Mouse (Mus musculus): Measurements from ENCODE around the gene Ppox. TPM values are rescaled to one million over a fixed set of nuclear protein-coding genes. Genes with fewer than 3 reads are reported as not detected.

Ppox gene
- polyA plus RNA-seq, 1 experiment, result 9.0 TPM

DNA sequence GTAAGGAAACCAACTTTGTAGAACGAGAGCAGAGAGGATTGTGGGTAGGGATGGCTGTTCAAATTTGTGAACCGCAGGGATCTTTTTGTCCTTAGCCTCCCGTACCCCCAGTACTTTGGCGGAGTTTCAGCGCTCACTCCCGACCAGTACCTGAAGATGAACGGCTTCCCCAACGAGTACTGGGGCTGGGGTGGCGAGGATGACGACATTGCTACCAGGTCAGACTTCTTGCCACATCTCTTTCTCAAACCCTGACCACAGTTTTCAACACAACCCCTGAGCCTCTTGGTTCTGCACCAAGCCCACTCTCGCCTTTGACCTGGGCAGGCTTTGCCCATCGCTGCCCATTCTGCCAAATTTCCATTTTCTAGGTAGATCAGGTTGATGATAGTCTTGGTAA lies 6.8 kb downstream of the Ppox start:
- H3K79me3 ChIP-seq (ENCODE audit: low read depth), result no peaks in the 10 kb centered on the region
- no peaks in the 10 kb centered on the region for H3K27me3 ChIP-seq (ENCODE audit: control insufficient read depth, insufficient read depth, insufficient read length)

DNA sequence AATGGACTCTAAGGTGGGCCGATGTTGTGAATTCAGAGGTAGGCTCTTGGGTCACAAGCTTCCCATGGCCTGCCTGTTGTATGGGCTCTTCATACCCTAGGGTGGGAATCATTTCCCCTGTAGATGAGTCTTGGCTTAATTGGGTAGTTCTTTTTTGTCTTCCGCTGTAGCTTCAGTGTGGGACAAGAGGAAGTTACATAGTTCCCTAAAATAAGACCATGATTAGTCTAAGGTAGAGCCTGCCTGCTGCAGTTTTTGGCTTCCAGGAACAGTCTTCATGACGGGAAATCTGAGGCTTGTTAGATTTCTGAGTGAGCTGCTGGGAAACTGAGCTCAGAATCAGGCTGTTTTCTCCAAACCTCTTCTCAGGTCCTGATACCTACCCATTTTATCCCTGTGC lies 8.9 kb downstream of the Ppox start:
- Histone ChIP-seq H3K79me2 (ENCODE audit: control insufficient read depth, insufficient read depth) (peaks cover 14% of the 10 kb centered on the region), H3K4me3 (ENCODE audit: insufficient read depth, poor library complexity, severe bottlenecking) (no peak overlapping the region), H3K27me3 (ENCODE audit: control insufficient read depth, insufficient read depth, insufficient read length) (no peaks in the 10 kb centered on the region), H3ac (ENCODE audit: control insufficient read depth, insufficient read length, low read depth) (no peak overlapping the region), H3K79me3 (ENCODE audit: low read depth) (no peaks in the 10 kb centered on the region), H3K36me3 (ENCODE audit: control insufficient read depth, insufficient read depth) (peaks cover 27% of the 10 kb centered on the region)
- no peak for TF ChIP-seq USF1 (IDR thresholded peaks at IDR 0.05; ENCODE audit: low read depth)
- TF ChIP-seq MYOD1 (IDR thresholded peaks at IDR 0.05; ENCODE audit: control insufficient read depth, insufficient read length, low read depth), result no peak
- TF ChIP-seq MAX (IDR thresholded peaks at IDR 0.05), result no peak
- TF ChIP-seq MYOG (IDR thresholded peaks at IDR 0.05; ENCODE audit: control insufficient read depth, extremely low read depth, insufficient read length), result no peak
- no peak for TF ChIP-seq CEBPB (IDR thresholded peaks at IDR 0.05; ENCODE audit: low read depth)
- TF ChIP-seq CTCF (IDR thresholded peaks at IDR 0.05; ENCODE audit: control insufficient read depth, insufficient read depth, insufficient read length), result no peak
- no peak for TF ChIP-seq FOSL1 (IDR thresholded peaks at IDR 0.05; ENCODE audit: insufficient read depth, low read length, poor library complexity, severe bottlenecking)

More for the DNA sequence above, 6.8 kb downstream of the Ppox start:
- no peak for TF ChIP-seq MYOD1 (IDR thresholded peaks at IDR 0.05; ENCODE audit: control insufficient read depth, insufficient read length, low read depth)
- TF ChIP-seq MAX (IDR thresholded peaks at IDR 0.05), result no peak
- no peak for TF ChIP-seq MYOG (IDR thresholded peaks at IDR 0.05; ENCODE audit: control insufficient read depth, extremely low read depth, insufficient read length)
- Histone ChIP-seq H3K79me2 (ENCODE audit: control insufficient read depth, insufficient read depth) (peaks cover 14% of the 10 kb centered on the region), H3K4me3 (ENCODE audit: insufficient read depth, poor library complexity, severe bottlenecking) (no peak overlapping the region), H3K36me3 (ENCODE audit: control insufficient read depth, insufficient read depth) (peaks cover 33% of the 10 kb centered on the region), H3ac (ENCODE audit: control insufficient read depth, insufficient read length, low read depth) (no peak overlapping the region)

DNA sequence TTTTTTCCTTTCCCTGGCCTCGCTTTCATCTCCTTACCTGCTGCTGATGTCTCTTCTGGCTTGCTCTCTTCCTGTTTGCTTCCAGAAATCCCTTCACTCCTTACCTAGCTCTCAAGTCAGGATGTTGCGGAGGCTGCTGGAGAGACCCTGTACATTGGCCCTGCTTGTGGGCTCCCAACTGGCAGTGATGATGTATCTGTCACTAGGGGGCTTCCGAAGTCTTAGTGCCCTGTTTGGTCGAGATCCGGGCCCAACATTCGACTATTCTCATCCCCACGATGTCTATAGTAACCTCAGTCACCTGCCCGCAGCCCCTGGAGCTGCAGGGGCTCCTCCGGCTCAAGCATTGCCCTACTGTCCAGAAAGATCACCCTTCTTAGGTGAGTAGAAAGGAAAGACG lies 9.4 kb downstream of the Ppox start:
- H3K4me3 ChIP-seq (ENCODE audit: insufficient read depth, poor library complexity, severe bottlenecking), result no peak overlapping the region
- peaks cover 24% of the 10 kb centered on the region for H3K36me3 ChIP-seq (ENCODE audit: control insufficient read depth, insufficient read depth)
- no peaks in the 10 kb centered on the region for H3K27me3 ChIP-seq (ENCODE audit: control insufficient read depth, insufficient read depth, insufficient read length)
- no peak overlapping the region for H3ac ChIP-seq (ENCODE audit: control insufficient read depth, insufficient read length, low read depth)
- no peak for TF ChIP-seq CEBPB (IDR thresholded peaks at IDR 0.05; ENCODE audit: low read depth)
- H3K79me2 ChIP-seq (ENCODE audit: control insufficient read depth, insufficient read depth), result peaks cover 14% of the 10 kb centered on the region
- no peaks in the 10 kb centered on the region for H3K79me3 ChIP-seq (ENCODE audit: low read depth)

DNA sequence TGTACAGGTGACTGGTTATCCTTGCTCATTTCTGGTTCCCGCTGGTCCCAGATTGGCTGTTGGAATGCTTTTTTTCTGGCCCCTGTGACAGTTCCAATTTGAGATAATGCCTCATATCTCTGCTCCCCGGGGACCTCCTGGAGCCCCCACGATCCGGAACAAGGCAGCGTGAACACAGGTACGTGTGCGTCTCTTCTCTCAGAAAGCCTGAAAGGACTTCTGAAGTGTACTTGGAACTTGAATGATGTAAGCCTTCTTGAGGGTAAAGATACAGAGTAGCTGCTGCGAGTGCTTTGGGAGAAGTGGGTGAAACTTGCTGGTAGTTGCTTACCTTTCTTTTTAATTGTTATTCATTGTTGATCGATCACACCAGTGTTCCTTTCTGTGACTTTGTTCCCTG lies 9.8 kb downstream of the Ppox start:
- Histone ChIP-seq H3K79me2 (ENCODE audit: control insufficient read depth, insufficient read depth) (peaks cover 14% of the 10 kb centered on the region), H3K79me3 (ENCODE audit: low read depth) (no peaks in the 10 kb centered on the region), H3ac (ENCODE audit: control insufficient read depth, insufficient read length, low read depth) (no peak overlapping the region), H3K27me3 (ENCODE audit: control insufficient read depth, insufficient read depth, insufficient read length) (no peaks in the 10 kb centered on the region), H3K36me3 (ENCODE audit: control insufficient read depth, insufficient read depth) (peaks cover 20% of the 10 kb centered on the region), H3K4me3 (ENCODE audit: insufficient read depth, poor library complexity, severe bottlenecking) (peak overlapping the region; percentile 98)
- TF ChIP-seq MYOG (IDR thresholded peaks at IDR 0.05; ENCODE audit: control insufficient read depth, extremely low read depth, insufficient read length) (no peak), USF1 (IDR thresholded peaks at IDR 0.05; ENCODE audit: low read depth) (no peak), MYOD1 (IDR thresholded peaks at IDR 0.05; ENCODE audit: control insufficient read depth, insufficient read length, low read depth) (no peak), CEBPB (IDR thresholded peaks at IDR 0.05; ENCODE audit: low read depth) (no peak), MAX (IDR thresholded peaks at IDR 0.05) (no peak)

DNA sequence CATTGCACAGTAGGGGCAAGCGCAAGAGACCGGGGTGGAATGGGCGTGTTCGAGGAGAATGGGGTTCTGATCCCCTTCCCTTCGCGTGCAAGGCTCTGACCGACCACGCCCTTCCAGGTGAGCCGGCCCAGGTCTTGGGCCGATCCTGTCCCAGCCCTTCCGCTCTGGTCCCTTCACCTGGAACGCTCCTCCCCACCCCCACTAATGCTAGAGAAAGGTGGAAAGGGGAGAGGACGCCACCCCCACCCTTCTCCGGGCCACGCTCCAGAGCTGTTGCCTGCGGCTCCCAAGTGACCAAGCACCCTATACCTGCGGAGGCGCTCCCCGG lies 10.4 kb downstream of the Ppox start:
- peak overlapping the region; percentile 98 for H3K4me3 ChIP-seq (ENCODE audit: insufficient read depth, poor library complexity, severe bottlenecking)
- no peaks in the 10 kb centered on the region for H3K27me3 ChIP-seq (ENCODE audit: control insufficient read depth, insufficient read depth, insufficient read length)
- no peaks in the 10 kb centered on the region for H3K79me3 ChIP-seq (ENCODE audit: low read depth)
- peaks cover 14% of the 10 kb centered on the region for H3K79me2 ChIP-seq (ENCODE audit: control insufficient read depth, insufficient read depth)
- H3ac ChIP-seq (ENCODE audit: control insufficient read depth, insufficient read length, low read depth), result peak overlapping the region; percentile 89
- H3K36me3 ChIP-seq (ENCODE audit: control insufficient read depth, insufficient read depth), result peaks cover 16% of the 10 kb centered on the region
- TF ChIP-seq CEBPB (IDR thresholded peaks at IDR 0.05; ENCODE audit: low read depth) (no peak), MYOG (IDR thresholded peaks at IDR 0.05; ENCODE audit: control insufficient read depth, extremely low read depth, insufficient read length) (no peak), FOSL1 (IDR thresholded peaks at IDR 0.05; ENCODE audit: insufficient read depth, low read length, poor library complexity, severe bottlenecking) (no peak), USF1 (IDR thresholded peaks at IDR 0.05; ENCODE audit: low read depth) (no peak), MYOD1 (IDR thresholded peaks at IDR 0.05; ENCODE audit: control insufficient read depth, insufficient read length, low read depth) (no peak), MAX (IDR thresholded peaks at IDR 0.05) (no peak), CTCF (IDR thresholded peaks at IDR 0.05; ENCODE audit: control insufficient read depth, insufficient read depth, insufficient read length) (no peak)

DNA sequence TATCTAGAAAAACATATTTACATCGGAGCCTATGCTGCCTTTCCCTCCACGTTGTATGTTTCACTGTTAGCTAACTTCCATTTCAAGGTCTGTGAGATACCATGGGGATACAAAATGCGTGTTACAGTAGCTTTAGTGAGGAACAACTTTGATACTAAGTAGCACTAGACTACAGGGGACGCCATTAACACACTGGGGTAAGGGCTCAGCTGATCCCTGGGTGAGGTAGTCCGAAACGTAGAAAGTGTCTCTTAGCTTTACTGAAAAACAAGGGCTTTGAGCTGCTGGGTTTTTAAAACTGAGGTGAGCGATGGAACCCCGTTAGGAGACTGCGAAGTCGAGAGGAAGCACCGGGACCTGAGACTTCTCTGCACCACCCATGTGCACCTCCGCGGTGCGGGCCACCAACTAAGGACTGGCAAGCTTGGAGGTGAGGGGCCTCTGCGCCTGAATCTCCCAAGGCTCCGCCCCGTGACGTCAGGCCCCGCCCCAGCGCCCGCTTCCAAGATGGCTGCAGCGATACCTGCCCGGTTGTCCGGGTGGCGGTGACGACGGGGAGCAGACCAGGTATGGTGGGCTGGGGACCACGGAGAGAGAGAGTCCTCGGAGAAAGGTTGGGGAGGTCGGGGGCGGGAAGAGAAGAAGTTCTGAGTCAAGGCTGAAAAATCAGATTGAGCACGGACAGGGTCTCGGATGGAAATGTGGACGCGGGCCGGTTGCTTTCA lies 11.0 kb downstream of the Ppox start, which contains the start of gene B4galt3:
Gene B4galt3 (plus strand): TSS at position 481 of the 725 bp plus-strand sequence.
- H3K27me3 ChIP-seq (ENCODE audit: control insufficient read depth, insufficient read depth, insufficient read length), result no peaks in the 10 kb centered on the region
- peak within 1 kb of the TSS; percentile 89 for H3ac ChIP-seq (ENCODE audit: control insufficient read depth, insufficient read length, low read depth)
- H3K79me2 ChIP-seq (ENCODE audit: control insufficient read depth, insufficient read depth), result peaks cover 14% of the 10 kb centered on the region
- H3K79me3 ChIP-seq (ENCODE audit: low read depth), result no peaks in the 10 kb centered on the region
- peaks cover 11% of the 10 kb centered on the region for H3K36me3 ChIP-seq (ENCODE audit: control insufficient read depth, insufficient read depth)
- TF ChIP-seq CEBPB (IDR thresholded peaks at IDR 0.05; ENCODE audit: low read depth), result no peak
- peak within 1 kb of the TSS; percentile 98 for H3K4me3 ChIP-seq (ENCODE audit: insufficient read depth, poor library complexity, severe bottlenecking)
